Mouse (Mus musculus): ENCODE results near the gene Ubac2. TPM values are rescaled to one million over a fixed set of nuclear protein-coding genes. Genes with fewer than 3 reads are reported as not detected.

Ubac2 gene
- total RNA-seq, 2 experiments from 2014 or later = 26.6 to 29.1 TPM

- intact Hi-C loops (cut with DNase I) = no loop called here
- no peak for DNase-seq
Observed at GRCm38 (mm10) chr14:121920511-121921124, 42.2 kb downstream of the Ubac2 start.

- intact Hi-C loops (cut with DNase I) = no loop called here
- DNase-seq = no peak
Observed at GRCm38 (mm10) chr14:121922016-121922415, 43.6 kb downstream of the Ubac2 start.

GRCm38 (mm10) chr14:121922731-121923130, 44.3 kb downstream of the Ubac2 start:
- DNase-seq = no peak
- intact Hi-C loops (cut with DNase I) = no loop called here

- no peak for DNase-seq
- intact Hi-C loops (cut with DNase I) = loop anchor here (5.0 kb wide), 1 partner anchor 207 kb away; no protein-coding TSS in a partner anchor
Observed at GRCm38 (mm10) chr14:121924876-121925275, 46.5 kb downstream of the Ubac2 start.

GRCm38 (mm10) chr14:121926901-121927300, 48.5 kb downstream of the Ubac2 start:
- intact Hi-C loops (cut with DNase I) = loop anchor here (5.0 kb wide), 1 partner anchor 205 kb away; no protein-coding TSS in a partner anchor
- DNase-seq = no peak

GRCm38 (mm10) chr14:121927451-121927850, 49.0 kb downstream of the Ubac2 start:
- intact Hi-C loops (cut with DNase I) = loop anchor here (5.0 kb wide), 1 partner anchor 205 kb away; no protein-coding TSS in a partner anchor
- DNase-seq = no peak

GRCm38 (mm10) chr14:121928375-121929137, 50.1 kb downstream of the Ubac2 start:
- intact Hi-C loops (cut with DNase I) = loop anchor here (1.0 to 5.0 kb wide), 2 partner anchors 132 to 204 kb away; no protein-coding TSS in a partner anchor
- DNase-seq = peak; percentile 58 to 73

- DNase-seq = no peak
- intact Hi-C loops (cut with DNase I) = loop anchor here (5.0 kb wide), 1 partner anchor 203 kb away; no protein-coding TSS in a partner anchor
Observed at GRCm38 (mm10) chr14:121929243-121929951, 51.0 kb downstream of the Ubac2 start.

- DNase-seq = no peak
- intact Hi-C loops (cut with DNase I) = no loop called here
Observed at GRCm38 (mm10) chr14:121930731-121931383, 52.4 kb downstream of the Ubac2 start.

GRCm38 (mm10) chr14:121931594-121931993, 53.2 kb downstream of the Ubac2 start:
- intact Hi-C loops (cut with DNase I) = no loop called here
- DNase-seq = no peak

GRCm38 (mm10) chr14:121932180-121932579, 53.8 kb downstream of the Ubac2 start:
- intact Hi-C loops (cut with DNase I) = no loop called here
- DNase-seq = no peak

- intact Hi-C loops (cut with DNase I) = no loop called here
- DNase-seq = no peak
Observed at GRCm38 (mm10) chr14:121933906-121934596, 55.6 kb downstream of the Ubac2 start.

GRCm38 (mm10) chr14:121934597-121934946, 56.2 kb downstream of the Ubac2 start:
- DNase-seq = no peak
- intact Hi-C loops (cut with DNase I) = no loop called here

GRCm38 (mm10) chr14:121936356-121936755, 57.9 kb downstream of the Ubac2 start:
- no peak for DNase-seq
- intact Hi-C loops (cut with DNase I) = no loop called here

GRCm38 (mm10) chr14:121936856-121937255, 58.4 kb downstream of the Ubac2 start:
- intact Hi-C loops (cut with DNase I) = no loop called here
- DNase-seq = no peak

GRCm38 (mm10) chr14:121937601-121938255, 59.3 kb downstream of the Ubac2 start:
- intact Hi-C loops (cut with DNase I) = loop anchor here (2.0 kb wide), 1 partner anchor 21 kb away; no protein-coding TSS in a partner anchor
- no peak for DNase-seq

- intact Hi-C loops (cut with DNase I) = loop anchor here (2.0 kb wide), 1 partner anchor 20 kb away; no protein-coding TSS in a partner anchor
- no peak for DNase-seq
Observed at GRCm38 (mm10) chr14:121938256-121939191, 60.1 kb downstream of the Ubac2 start.

GRCm38 (mm10) chr14:121939582-121939981, 61.2 kb downstream of the Ubac2 start:
- DNase-seq = no peak

More at GRCm38 (mm10) chr14:121939582-121939981, 61.2 kb downstream of the Ubac2 start:
- intact Hi-C loops (cut with DNase I) = loop anchor here (2.0 kb wide), 1 partner anchor 19 kb away; no protein-coding TSS in a partner anchor
